Comparison of ENCODE assay signal across 12 mouse cellular contexts in the genomic region with DNA sequence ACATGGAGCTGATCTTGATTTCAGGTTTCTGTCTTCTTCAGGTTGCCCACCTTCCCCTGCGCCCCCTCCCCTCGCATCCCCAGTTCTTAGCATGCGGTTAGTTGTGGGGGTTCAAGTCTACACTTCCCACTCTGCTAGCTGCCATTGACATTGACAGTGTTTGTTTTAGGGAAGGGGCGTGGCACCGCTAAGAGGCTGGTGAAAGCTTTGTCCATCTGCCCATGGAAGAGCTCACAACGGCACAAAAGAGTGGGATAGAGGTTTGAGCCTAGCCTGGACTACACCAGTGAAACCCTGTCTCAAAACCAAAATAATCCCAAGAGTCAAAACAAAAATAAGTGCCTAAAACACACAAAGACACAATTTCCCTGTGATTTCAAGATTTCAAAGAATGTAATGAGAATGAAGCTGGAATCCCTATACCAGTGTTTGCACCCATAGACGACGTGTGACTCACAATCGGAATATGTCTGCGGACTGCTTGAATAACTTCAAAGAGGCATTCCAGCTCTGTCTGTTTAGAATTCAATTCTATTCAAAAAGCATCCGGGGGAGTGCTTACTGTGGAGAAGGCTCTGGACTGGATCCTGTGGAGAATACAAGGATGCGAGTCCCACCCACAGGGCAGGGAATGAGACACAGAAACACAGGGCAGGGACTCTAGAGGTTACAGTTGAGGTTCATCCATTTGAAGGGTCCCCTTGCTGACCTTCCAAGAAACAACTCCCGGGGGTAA.
DNase-seq lines count a peak whose midpoint lies in the region; ATAC-seq lines count a peak whose summit lies in the region.
"Had no signal": no experiment of that assay in that cellular context is flagged by ENCODE, and none has a peak within 500 bp of the region (broad histone marks: within the 10 kb centered on the region; RNA-seq: fewer than 3 reads in every experiment).

No protein-coding gene starts in this region.

- DNase-seq in frontal cortex, postnatal 25 days (ENCODE audit: low spot score in 2 of 2), result no peak
- DNase-seq in R1 (ENCODE audit: low read depth, low spot score), result peak; percentile 78
- peak; percentile 9 for DNase-seq in hindbrain, embryonic 10.5 days (ENCODE audit: low spot score)
- no peak for DNase-seq in adrenal gland, postnatal 36 days
- DNase-seq in thymus, postnatal 4 days, result no peak
- DNase-seq: kidney, postnatal 4 days had no signal

- 50% methylated on average over 13 of the region's 13 CpGs for WGBS in hindbrain, embryonic 10.5 days
- 28% methylated on average over 13 of the region's 13 CpGs for WGBS in midbrain, embryonic 13.5 days

- no peak overlapping the region for H3K9ac ChIP-seq in midbrain, embryonic 13.5 days (replicated peaks)
- H3K9ac ChIP-seq: embryonic facial prominence, embryonic 12.5 days; stomach, embryonic 15.5 days had no signal

- 0 out of 2 replicates have a peak overlapping the region, but pooled peaks have one; percentile 42 for H3K4me2 ChIP-seq in midbrain, embryonic 13.5 days (replicated peaks)
- H3K4me2 ChIP-seq: embryonic facial prominence, embryonic 12.5 days; stomach, embryonic 15.5 days had no signal

- peaks cover 29% of the 10 kb centered on the region for H3K4me1 ChIP-seq in hindbrain, embryonic 10.5 days (replicated peaks)
- H3K4me1 ChIP-seq in midbrain, embryonic 13.5 days (replicated peaks), result peaks cover 34% of the 10 kb centered on the region
- H3K4me1 ChIP-seq: embryonic facial prominence, embryonic 12.5 days; stomach, embryonic 15.5 days had no signal

- H3K27me3 ChIP-seq in hindbrain, embryonic 10.5 days (ENCODE audit: insufficient read depth, poor library complexity, severe bottlenecking), result peaks cover 22% of the 10 kb centered on the region; the same call in 1 of the 2 replicates
- H3K27me3 ChIP-seq in midbrain, embryonic 13.5 days, result peaks cover 3% of the 10 kb centered on the region; the same call in 1 of the 2 replicates

- ATAC-seq in frontal cortex, adult (ENCODE audit: low TSS enrichment), result peak; percentile 85
- peak; percentile 64 for ATAC-seq in midbrain, embryonic 13.5 days
- ATAC-seq in erythroid progenitor cell, adult 5-6 weeks (replicated peaks; ENCODE audit: low FRiP score, poor library complexity, severe bottlenecking), result no peak

- H3K36me3 ChIP-seq in hindbrain, embryonic 10.5 days, result no peaks in the 10 kb centered on the region
- no peaks in the 10 kb centered on the region for H3K36me3 ChIP-seq in midbrain, embryonic 13.5 days
- H3K36me3 ChIP-seq: embryonic facial prominence, embryonic 12.5 days; stomach, embryonic 15.5 days had no signal

- no peak overlapping the region for H3K4me3 ChIP-seq in hindbrain, embryonic 10.5 days
- H3K4me3 ChIP-seq in midbrain, embryonic 13.5 days (replicated peaks), result no peak overlapping the region
- H3K4me3 ChIP-seq: embryonic facial prominence, embryonic 12.5 days; stomach, embryonic 15.5 days had no signal

- H3K9me3 ChIP-seq in hindbrain, embryonic 10.5 days, result no peaks in the 10 kb centered on the region
- H3K9me3 ChIP-seq in midbrain, embryonic 13.5 days, result no peaks in the 10 kb centered on the region
- H3K9me3 ChIP-seq: embryonic facial prominence, embryonic 12.5 days; stomach, embryonic 15.5 days had no signal

- peak overlapping the region; percentile 75 for H3K27ac ChIP-seq in hindbrain, embryonic 10.5 days
- H3K27ac ChIP-seq in midbrain, embryonic 13.5 days, result peak overlapping the region; percentile 70
- H3K27ac ChIP-seq: embryonic facial prominence, embryonic 12.5 days; macrophage; stomach, embryonic 15.5 days had no signal

Comparison
In these comparisons a context has a peak if more than half of its experiments do, and no peak if none do; other contexts are left out.
1. DNase-seq: peak in R1 (single experiment) and hindbrain, embryonic 10.5 days (single experiment); none in frontal cortex, postnatal 25 days (0 of 2), adrenal gland, postnatal 36 days (0 of 2) and thymus, postnatal 4 days (single experiment).